Mouse (Mus musculus): ENCODE data around the gene Farsa.
"Not testable (repeated sequence)": the region's sequence is repeated elsewhere in the genome, so short reads cannot be mapped to it uniquely, and the experiment has no call there.

Gene Farsa

DNA sequence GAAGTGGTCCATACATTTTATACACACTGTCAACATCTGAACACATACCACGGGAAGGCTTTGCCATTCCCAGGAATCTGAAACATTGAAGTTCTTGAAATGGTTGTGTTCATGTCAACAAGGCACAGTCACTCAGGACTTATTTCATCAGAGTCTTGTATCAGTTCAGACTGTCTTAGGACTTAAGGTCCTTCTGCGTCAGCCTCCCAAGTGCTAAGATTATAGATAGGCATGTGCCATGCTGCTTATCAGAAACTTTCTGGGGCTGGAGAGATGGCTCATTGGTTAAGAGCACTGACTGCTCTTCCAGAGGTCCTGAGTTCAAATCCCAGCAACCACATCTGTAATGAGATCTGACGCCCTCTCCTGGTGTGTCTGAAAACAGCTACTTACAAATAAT, 17.6 kb downstream of the Farsa start:
- no peak for DNase-seq

GRCm38 (mm10) chr8:84877297-84878035, 20.7 kb downstream of the Farsa start:
- DNase-seq = no peak

- DNase-seq = no peak
These were observed 22.1 kb downstream of the Farsa start for GRCm38 (mm10) chr8:84878915-84879314.

DNA sequence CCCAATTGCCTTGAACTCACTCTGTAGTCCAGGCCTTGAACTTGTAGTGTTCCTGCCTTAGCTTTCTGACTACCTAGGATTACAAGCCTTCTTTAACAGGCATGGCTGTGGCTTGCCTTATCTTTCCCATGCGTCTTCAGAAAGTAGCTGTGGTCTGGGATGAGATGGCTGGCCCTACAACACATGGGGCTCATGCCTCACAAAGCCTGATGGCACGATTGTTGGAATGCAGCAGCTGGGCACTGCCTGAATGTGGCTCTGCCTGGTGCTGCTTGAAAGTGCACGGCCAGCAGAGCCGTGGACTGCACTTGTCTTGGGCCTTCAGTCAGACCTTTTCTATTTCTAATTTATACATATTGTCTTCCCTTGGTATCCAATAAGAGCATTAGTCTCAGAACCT, 27.9 kb downstream of the Farsa start:
- no peak for DNase-seq

GRCm38 (mm10) chr8:84888280-84888679, 31.5 kb downstream of the Farsa start:
- DNase-seq = no peak

- DNase-seq = no peak
These were observed 32.4 kb downstream of the Farsa start for GRCm38 (mm10) chr8:84889141-84889540.

DNA sequence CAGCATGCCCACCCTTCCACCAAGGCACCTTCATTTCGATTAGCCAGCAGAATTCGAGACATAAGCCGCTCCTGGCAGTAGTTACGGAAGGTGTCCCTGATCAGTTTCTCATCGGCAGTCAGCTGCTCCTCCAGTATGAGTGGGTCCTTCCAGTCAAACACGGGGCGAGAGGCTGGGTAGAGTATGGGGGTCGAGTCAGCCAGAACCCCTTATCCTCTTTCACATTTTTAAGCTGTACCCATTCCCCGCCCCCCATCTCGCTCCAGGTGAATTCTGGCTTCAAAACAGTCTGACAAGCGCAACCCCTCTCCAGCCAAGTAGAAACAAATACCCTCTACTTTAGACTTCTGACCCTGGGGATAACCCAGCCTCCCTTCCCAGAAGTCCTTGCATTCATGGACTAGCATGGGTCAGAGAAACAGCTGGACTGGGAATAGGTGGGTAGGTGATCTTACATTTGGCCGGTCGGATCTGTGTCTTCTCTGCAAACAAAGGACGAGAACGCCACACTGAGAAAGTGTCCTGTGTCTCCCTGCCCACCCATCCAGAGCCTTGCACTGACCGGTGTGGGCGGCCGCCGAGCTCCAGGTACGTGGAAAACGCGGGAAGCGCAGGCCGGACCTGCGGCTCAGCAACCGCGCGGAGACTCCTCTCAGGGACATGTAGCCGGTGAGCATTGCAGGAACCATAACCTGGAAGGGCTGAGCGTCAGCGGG, 36.4 kb downstream of the Farsa start:
- peak; percentile 71 to 79 for DNase-seq

- peak; percentile 97 to 98 for DNase-seq
These were observed 36.9 kb downstream of the Farsa start, which contains the start of gene Gcdh for GRCm38 (mm10) chr8:84893709-84894134. Gene Gcdh, minus strand, starts transcription at chr8:84893921.

GRCm38 (mm10) chr8:84895963-84896362, 39.2 kb downstream of the Farsa start:
- DNase-seq = no peak

DNA sequence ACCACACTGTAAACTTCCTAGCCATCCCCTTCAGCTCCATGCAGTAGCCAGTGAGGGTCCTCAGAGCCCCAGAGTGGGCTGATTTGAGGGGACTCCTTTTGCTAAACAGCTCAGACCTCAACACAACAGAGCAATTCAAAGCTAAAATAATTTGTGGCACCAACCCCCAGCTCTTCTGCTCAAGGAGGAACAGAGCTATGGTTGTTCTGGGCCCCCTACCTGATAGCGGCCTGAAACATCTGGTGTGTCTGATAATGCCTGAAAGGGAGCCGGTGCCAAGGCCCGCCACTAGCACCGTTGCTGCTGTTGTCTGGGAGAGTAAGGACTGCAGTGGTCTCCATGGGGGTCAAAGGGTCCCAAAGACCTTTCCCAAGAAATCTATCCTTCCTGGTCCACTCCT, 44.3 kb downstream of the Farsa start:
- DNase-seq = no peak

DNA sequence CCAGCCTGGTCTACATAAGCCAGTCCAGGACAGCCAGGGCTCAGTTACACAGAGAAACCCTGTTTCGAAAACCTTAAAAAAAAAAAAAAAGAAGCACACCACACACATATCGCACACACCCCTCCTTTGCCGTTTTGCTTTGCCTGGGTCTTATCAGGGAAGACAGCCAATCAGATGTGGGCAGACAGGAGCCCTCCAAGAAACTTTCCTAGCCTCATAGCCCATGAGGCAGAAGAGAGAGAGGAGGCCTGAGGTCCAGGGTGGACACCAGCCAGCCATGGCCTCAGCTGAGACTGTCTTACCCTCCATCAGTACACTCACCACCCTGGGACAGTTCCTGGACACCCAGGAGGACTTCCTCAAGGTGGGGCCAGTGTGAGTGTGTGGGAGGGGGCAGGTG, 45.0 kb downstream of the Farsa start, which contains the start of gene Klf1:
Klf1 (plus strand) TSS at position 177 of the 400 bp plus-strand sequence.
- no peak for DNase-seq

DNA sequence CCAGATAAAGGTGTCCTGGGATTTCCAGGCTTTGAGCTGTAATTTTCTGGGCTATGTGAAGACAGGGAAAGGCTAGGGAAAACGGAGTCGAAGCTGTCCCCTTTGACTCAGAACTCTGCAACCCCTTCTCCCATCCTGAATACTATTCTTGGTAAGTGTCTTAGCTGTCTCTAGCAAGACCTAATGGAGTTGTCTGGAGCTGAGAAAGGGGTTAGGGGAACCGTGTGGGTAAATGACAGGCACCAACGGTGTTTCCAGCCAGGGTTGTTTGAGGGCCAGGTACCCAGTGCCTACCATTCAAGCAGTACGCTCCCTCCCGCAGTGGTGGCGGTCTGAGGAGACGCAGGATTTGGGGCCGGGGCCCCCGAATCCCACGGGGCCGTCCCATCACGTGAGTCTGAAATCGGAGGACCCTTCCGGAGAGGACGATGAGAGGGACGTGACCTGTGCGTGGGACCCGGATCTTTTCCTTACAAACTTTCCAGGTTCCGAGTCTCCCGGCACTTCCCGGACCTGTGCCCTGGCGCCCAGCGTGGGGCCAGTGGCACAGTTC, 45.7 kb downstream of the Farsa start:
- DNase-seq = peak in 1 of 2 experiments; percentile 25

GRCm38 (mm10) chr8:84902920-84903661, 46.3 kb downstream of the Farsa start:
- peak; percentile 92 to 97 for DNase-seq

GRCm38 (mm10) chr8:84904351-84904750, 47.6 kb downstream of the Farsa start:
- DNase-seq = no peak

DNA sequence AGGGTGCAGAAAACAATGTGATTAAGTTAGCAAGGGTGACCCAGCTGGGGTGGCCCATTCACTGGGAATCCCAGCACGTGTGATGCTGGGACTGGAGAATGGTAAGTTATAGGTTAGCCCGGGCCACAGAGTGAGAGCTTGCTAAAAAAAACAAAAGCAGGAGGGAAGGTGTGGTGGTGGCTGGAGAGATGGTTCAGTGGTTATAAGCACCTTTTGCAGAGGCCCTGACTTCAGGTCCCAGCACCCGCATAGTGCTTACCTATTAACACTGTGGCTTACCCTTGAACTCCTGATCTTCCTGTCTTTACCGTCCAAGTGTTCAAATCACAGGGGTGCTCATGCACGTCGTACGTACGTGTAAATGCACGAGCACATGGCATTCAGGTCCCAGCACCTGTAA, 50.2 kb downstream of the Farsa start:
- no peak for DNase-seq

- DNase-seq = no peak
These were observed 50.7 kb downstream of the Farsa start for GRCm38 (mm10) chr8:84907493-84907892.

- not testable (repeated sequence) for DNase-seq
These were observed 51.2 kb downstream of the Farsa start for GRCm38 (mm10) chr8:84907979-84908378.

DNA sequence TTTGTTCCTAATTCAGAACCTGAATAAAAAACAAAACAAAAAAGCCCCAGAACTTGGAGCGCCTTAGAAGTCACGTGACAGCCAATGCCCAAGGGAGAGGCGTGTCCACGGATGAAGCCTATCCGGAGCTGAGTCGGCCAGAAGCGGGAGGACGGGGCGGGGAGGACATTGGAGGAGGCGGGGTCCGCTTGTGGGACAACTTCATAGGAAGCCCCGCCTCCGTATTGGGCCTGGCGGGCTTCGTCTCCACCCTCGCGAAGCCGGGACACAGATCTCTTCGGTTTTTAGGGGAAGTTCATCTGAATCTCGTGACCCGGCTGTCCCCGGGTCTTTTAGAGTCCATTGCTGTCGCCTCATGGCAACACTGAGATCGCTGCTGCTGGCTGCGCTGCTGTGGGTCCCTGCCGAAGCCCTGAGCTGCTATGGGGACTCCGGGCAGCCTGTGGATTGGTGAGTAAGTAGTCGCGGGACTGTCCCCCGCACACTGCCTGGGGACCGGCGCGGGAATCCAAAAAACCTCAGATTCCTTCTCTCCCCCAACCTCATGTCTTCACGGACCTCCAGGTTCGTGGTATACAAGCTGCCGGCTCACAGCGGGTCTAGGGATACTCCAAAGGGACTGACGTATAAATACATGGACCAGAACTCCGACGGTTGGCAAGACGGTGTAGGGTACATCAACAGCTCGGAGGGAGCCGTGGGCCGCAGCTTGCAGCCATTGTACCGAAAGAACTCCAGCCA, 51.8 kb downstream of the Farsa start, which contains the start of gene Dnase2a:
Dnase2a (plus strand) TSS at position 140 of the 741 bp plus-strand sequence.
- DNase-seq = peak; percentile 98

GRCm38 (mm10) chr8:84909162-84909767, 52.5 kb downstream of the Farsa start:
- no peak for DNase-seq

- DNase-seq = no peak
These were observed 53.2 kb downstream of the Farsa start for GRCm38 (mm10) chr8:84909949-84910348.

DNA sequence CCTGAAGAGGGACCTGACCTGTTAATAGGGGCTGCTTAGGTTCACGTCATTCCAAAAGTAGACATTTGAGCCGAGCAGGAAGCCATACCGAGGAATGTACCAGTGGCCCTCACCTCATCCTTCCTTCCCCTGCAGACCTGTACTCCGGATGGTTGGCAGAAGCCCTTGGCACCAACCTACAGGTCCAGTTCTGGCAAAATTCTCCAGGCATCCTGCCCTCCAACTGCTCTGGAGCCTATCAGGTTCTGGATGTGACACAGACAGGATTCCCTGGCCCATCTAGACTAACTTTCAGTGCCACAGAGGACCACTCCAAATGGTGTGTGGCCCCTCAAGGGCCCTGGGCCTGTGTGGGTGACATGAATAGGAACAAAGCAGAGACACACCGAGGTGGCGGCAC, 53.8 kb downstream of the Farsa start:
- no peak for DNase-seq

- no peak for DNase-seq
These were observed 55.1 kb downstream of the Farsa start for GRCm38 (mm10) chr8:84911854-84912253.
